Mouse (Mus musculus) stomach, postnatal 0 days (tissue): ENCODE measurements around the gene Tpm3-rs7.
"Not testable (repeated sequence)": the region's sequence is repeated elsewhere in the genome, so short reads cannot be mapped to it uniquely, and the experiment has no call there.

Experiments
- CTCF ChIP-seq: IDR thresholded peaks from 2 replicates; pipeline ENCODE4 v1.5.1; 2016; ENCODE audit warnings: antibody characterized with exemption, low read depth, mild to moderate bottlenecking, moderate library complexity
- EP300 ChIP-seq: optimal IDR thresholded peaks from 2 replicates; pipeline ENCODE3; 2016; ENCODE audit warnings: antibody characterized with exemption

DNA sequence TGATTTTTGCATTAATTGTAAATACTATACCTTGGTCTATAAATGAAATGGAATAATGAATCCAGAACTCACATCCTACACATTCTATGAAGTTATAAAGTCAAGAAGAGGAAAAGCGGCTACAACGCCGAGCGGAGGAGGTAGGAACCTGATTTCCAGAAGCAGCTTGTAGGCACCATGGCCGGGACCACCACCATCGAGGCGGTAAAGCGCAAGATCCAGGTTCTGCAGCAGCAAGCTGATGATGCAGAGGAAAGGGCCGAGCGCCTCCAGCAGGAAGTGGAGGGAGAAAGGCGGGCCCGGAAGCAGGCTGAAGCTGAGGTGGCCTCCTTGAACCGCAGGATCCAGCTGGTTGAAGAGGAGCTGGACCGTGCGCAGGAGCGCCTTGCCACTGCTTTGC, at the start of gene Tpm3-rs7:
- TF ChIP-seq CTCF, EP300: not testable (repeated sequence)
